Comparison of ENCODE assay signal across 9 mouse cellular contexts in the genomic region with DNA sequence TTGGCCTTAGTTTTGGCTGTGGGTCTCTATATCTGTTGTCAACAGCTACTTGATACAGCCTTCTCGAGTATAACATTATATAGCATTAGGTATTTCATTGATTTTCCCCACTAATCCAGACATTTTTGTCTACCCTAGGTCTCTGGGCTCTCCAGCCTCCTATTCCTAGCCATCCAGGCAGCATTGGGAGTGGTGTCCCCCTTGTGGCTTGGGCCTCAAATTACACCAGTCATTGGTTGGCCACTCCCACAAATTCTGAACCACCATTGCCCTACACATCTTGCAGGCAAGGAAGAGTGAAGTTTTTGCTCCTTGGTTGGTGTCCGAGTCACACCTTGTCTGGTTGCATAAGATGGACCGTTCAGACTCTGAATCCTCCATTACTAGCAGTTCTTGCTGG. TPM values are rescaled to one million over a fixed set of nuclear protein-coding genes. Genes with fewer than 3 reads are reported as not detected.
DNase-seq lines count a peak whose midpoint lies in the region; ATAC-seq and TF ChIP-seq lines count a peak whose summit lies in the region.
"Had no signal": no experiment of that assay in that cellular context is flagged by ENCODE, and none has a peak within 500 bp of the region (broad histone marks: within the 10 kb centered on the region; RNA-seq: fewer than 3 reads in every experiment).

No protein-coding gene starts in this region.

- no peak overlapping the region for H3K4me3 ChIP-seq in heart, embryonic 10.5 days
- no peak overlapping the region for H3K4me3 ChIP-seq in E14TG2a.4 (replicated peaks; ENCODE audit: low read length)
- no peak overlapping the region for H3K4me3 ChIP-seq in bone marrow, adult 2 months (replicated peaks; ENCODE audit: control insufficient read depth, low read depth, low read length)
- no peak overlapping the region for H3K4me3 ChIP-seq in kidney, adult 2 months (ENCODE audit: insufficient read depth, low read depth, low read length)
- no peak overlapping the region for H3K4me3 ChIP-seq in midbrain, embryonic 14.5 days (replicated peaks; ENCODE audit: low read depth, low read length)
- H3K4me3 ChIP-seq: embryonic facial prominence, embryonic 12.5 days had no signal

- H3K9me3 ChIP-seq in heart, embryonic 10.5 days, result no peaks in the 10 kb centered on the region
- H3K9me3 ChIP-seq in E14TG2a.4 (ENCODE audit: low read length), result no peaks in the 10 kb centered on the region
- no peaks in the 10 kb centered on the region for H3K9me3 ChIP-seq in midbrain, embryonic 14.5 days (ENCODE audit: control insufficient read depth, low read length)
- H3K9me3 ChIP-seq: embryonic facial prominence, embryonic 12.5 days had no signal

- no peak overlapping the region for H3K9ac ChIP-seq in midbrain, embryonic 14.5 days (replicated peaks; ENCODE audit: low read length)
- H3K9ac ChIP-seq: embryonic facial prominence, embryonic 12.5 days had no signal

- DNase-seq in heart, adult 8-10 months (ENCODE audit: low spot score), result peak; percentile 17
- no peak for DNase-seq in heart, embryonic 10.5 days (ENCODE audit: low spot score)
- DNase-seq in kidney, adult 2 months, result peak; percentile 14
- DNase-seq in lung, postnatal 36 days, result peak; percentile 47
- DNase-seq in ovary, postnatal 10 days (ENCODE audit: low spot score), result no peak
- DNase-seq in midbrain, embryonic 14.5 days, result no peak

- no peak for ATAC-seq in midbrain, embryonic 14.5 days (ENCODE audit: low FRiP score, low TSS enrichment)

- no peaks in the 10 kb centered on the region for H3K4me1 ChIP-seq in heart, embryonic 10.5 days
- peaks cover 4% of the 10 kb centered on the region; the same call in 1 of the 2 replicates for H3K4me1 ChIP-seq in E14TG2a.4 (replicated peaks; ENCODE audit: low read depth, low read length)
- no peaks in the 10 kb centered on the region for H3K4me1 ChIP-seq in bone marrow, adult 2 months (ENCODE audit: control insufficient read depth, insufficient read depth, low read length)
- 0 out of 2 replicates have a peak, but pooled peaks cover 3% of the 10 kb centered on the region for H3K4me1 ChIP-seq in kidney, adult 2 months (ENCODE audit: control insufficient read depth, insufficient read depth, low read length)
- no peaks in the 10 kb centered on the region for H3K4me1 ChIP-seq in midbrain, embryonic 14.5 days (ENCODE audit: control insufficient read depth, insufficient read depth, low read length)
- H3K4me1 ChIP-seq: embryonic facial prominence, embryonic 12.5 days had no signal

- H3K27ac ChIP-seq in heart, embryonic 10.5 days, result no peak overlapping the region
- no peak overlapping the region for H3K27ac ChIP-seq in bone marrow, adult 2 months (ENCODE audit: control insufficient read depth, insufficient read depth, low read depth, low read length, poor library complexity)
- H3K27ac ChIP-seq in kidney, adult 2 months (ENCODE audit: insufficient read depth, low read depth, low read length), result no peak overlapping the region
- H3K27ac ChIP-seq in midbrain, embryonic 14.5 days (replicated peaks; ENCODE audit: low read depth, low read length), result no peak overlapping the region
- H3K27ac ChIP-seq: embryonic facial prominence, embryonic 12.5 days had no signal

- H3K27me3 ChIP-seq in heart, embryonic 10.5 days (ENCODE audit: insufficient read depth, poor library complexity, severe bottlenecking), result no peaks in the 10 kb centered on the region
- H3K27me3 ChIP-seq in E14TG2a.4 (ENCODE audit: insufficient read depth, low read length), result no peaks in the 10 kb centered on the region
- H3K27me3 ChIP-seq in kidney, adult 2 months (replicated peaks; ENCODE audit: control insufficient read depth, insufficient read depth, low read length), result no peaks in the 10 kb centered on the region
- no peaks in the 10 kb centered on the region for H3K27me3 ChIP-seq in midbrain, embryonic 14.5 days (ENCODE audit: control insufficient read depth, insufficient read depth, low read length)
- H3K27me3 ChIP-seq: embryonic facial prominence, embryonic 12.5 days had no signal

- no peaks in the 10 kb centered on the region for H3K36me3 ChIP-seq in heart, embryonic 10.5 days
- no peaks in the 10 kb centered on the region for H3K36me3 ChIP-seq in E14TG2a.4 (ENCODE audit: insufficient read depth, low read length)
- no peaks in the 10 kb centered on the region for H3K36me3 ChIP-seq in kidney, adult 2 months (ENCODE audit: control insufficient read depth, insufficient read depth, low read length)
- no peaks in the 10 kb centered on the region for H3K36me3 ChIP-seq in midbrain, embryonic 14.5 days (ENCODE audit: control insufficient read depth, insufficient read depth, low read length)
- H3K36me3 ChIP-seq: embryonic facial prominence, embryonic 12.5 days had no signal

- TF ChIP-seq CTCF in E14TG2a.4 (conservative IDR thresholded peaks at IDR 0.05; ENCODE audit: low read length), result peak; percentile 84
- peak; percentile 65 for TF ChIP-seq CTCF in bone marrow, adult 2 months (IDR thresholded peaks at IDR 0.05; ENCODE audit: control insufficient read depth, insufficient read depth, low read length)
- peak; percentile 78 for TF ChIP-seq CTCF in kidney, adult 2 months (conservative IDR thresholded peaks at IDR 0.05; ENCODE audit: insufficient read depth, insufficient read length, low read depth, low read length)

- no peak for TF ChIP-seq POLR2A in bone marrow, adult 2 months (IDR thresholded peaks at IDR 0.05; ENCODE audit: borderline replicate concordance, control insufficient read depth, low read depth, low read length)
- TF ChIP-seq POLR2A in kidney, adult 2 months (IDR thresholded peaks at IDR 0.05; ENCODE audit: low read depth, low read length), result no peak

- no peak overlapping the region for H3K4me2 ChIP-seq in midbrain, embryonic 14.5 days (ENCODE audit: low read length)
- H3K4me2 ChIP-seq: embryonic facial prominence, embryonic 12.5 days had no signal

- WGBS in heart, embryonic 10.5 days, result 60% methylated on average over 3 of the region's 3 CpGs
- 53% methylated on average over 3 of the region's 3 CpGs for WGBS in bone marrow, adult 2 months
- WGBS in kidney, adult 2 months, result 65% methylated on average over 3 of the region's 3 CpGs
- WGBS in midbrain, embryonic 14.5 days, result 69% methylated on average over 3 of the region's 3 CpGs

RNA-seq across cellular contexts. Expression of a gene that starts 33.3 kb away (rescaled TPM):
- 100 to 1,000 TPM; 172 to 240 (median 215) TPM for total RNA-seq in heart, adult 8-10 months (2022)
- 37.6 and 48.9 TPM in 2 replicates for polyA plus RNA-seq in heart, embryonic 10.5 days (2016; fragmentation: Nextera tagmentation; extraction: Ambion mirVana)
- polyA plus RNA-seq in bone marrow, adult 2 months (2011; ENCODE audit: insufficient read depth, insufficient read length, low replicate concordance, missing spikeins), result 168 and 192 TPM in 2 replicates
- polyA plus RNA-seq in kidney, adult 2 months (2012; rRNA removed), result 38.5 and 38.7 TPM in 2 replicates
- polyA plus RNA-seq in midbrain, embryonic 14.5 days (2014; fragmentation: Nextera tagmentation; extraction: Ambion mirVana), result 26.7 and 32.8 TPM in 2 replicates

Comparison
In these comparisons a context has a peak if more than half of its experiments do, and no peak if none do; other contexts are left out.
1. DNase-seq: peak in heart, adult 8-10 months (single experiment), kidney, adult 2 months (single experiment) and lung, postnatal 36 days (single experiment); none in heart, embryonic 10.5 days (single experiment), ovary, postnatal 10 days (single experiment) and midbrain, embryonic 14.5 days (single experiment).
2. Peak in every context shown above with its lines, with median percentiles within 50 percentile points of each other: CTCF ChIP-seq.